Mouse (Mus musculus): Measurements from ENCODE around the gene Elp4. TPM values are rescaled to one million over a fixed set of nuclear protein-coding genes. Genes with fewer than 3 reads are reported as not detected.

Gene Elp4
- total and polyA plus RNA-seq, 3 experiments = 15.8 to 16.0 TPM; not detected in 1

GRCm38 (mm10) chr2:105660874-105661622 is 243.3 kb downstream of the Elp4 start:
- no peaks in the 10 kb centered on the region for H3K9me3 ChIP-seq (replicated peaks; ENCODE audit: insufficient read depth, low read length)
- H3K36me3 ChIP-seq (ENCODE audit: control insufficient read depth in 1 of 2, insufficient read depth in 2 of 2, low read length in 2 of 2) = no peaks in the 10 kb centered on the region
- H3K27me3 ChIP-seq (ENCODE audit: control insufficient read depth in 1 of 2, insufficient read depth in 2 of 2, low read length in 2 of 2) = no peaks in the 10 kb centered on the region; a peak in 2 of 4 replicates
- H3K9ac ChIP-seq (ENCODE audit: control insufficient read depth, low read depth, low read length, poor library complexity, severe bottlenecking) = no peak overlapping the region
- H3K4me1 ChIP-seq (ENCODE audit: control insufficient read depth in 1 of 2, insufficient read depth in 2 of 2, low read length in 2 of 2) = no peaks in the 10 kb centered on the region
- no peak overlapping the region for H3K27ac ChIP-seq (ENCODE audit: control insufficient read depth, low read depth, low read length)
- no peak overlapping the region for H3K4me3 ChIP-seq (ENCODE audit: control insufficient read depth in 1 of 2, insufficient read depth in 1 of 2, low read depth in 2 of 2, low read length in 2 of 2)
- TF ChIP-seq POLR2A (IDR thresholded peaks at IDR 0.05; ENCODE audit: control insufficient read depth in 1 of 2, insufficient read depth in 1 of 2, low read depth in 1 of 2, low read length in 2 of 2, poor library complexity in 1 of 2) = no peak
- TF ChIP-seq ZC3H11A (IDR thresholded peaks at IDR 0.05; ENCODE audit: low read depth, low read length) = no peak
- TF ChIP-seq BHLHE40 (IDR thresholded peaks at IDR 0.05; ENCODE audit: borderline replicate concordance, low read depth, low read length) = no peak
- TF ChIP-seq POLR2AphosphoS2 (IDR thresholded peaks at IDR 0.05; ENCODE audit: low read length) = no peak
- TF ChIP-seq CHD2 (IDR thresholded peaks at IDR 0.05; ENCODE audit: low read length) = no peak
- no peaks in the 10 kb centered on the region for H3K79me2 ChIP-seq (ENCODE audit: control insufficient read depth, insufficient read depth, low read length, poor library complexity)
- no peak for DNase-seq (ENCODE audit: low read depth, low spot score)

GRCm38 (mm10) chr2:105659926-105660873 is 244.2 kb downstream of the Elp4 start:
- Histone ChIP-seq H3K4me1 (ENCODE audit: control insufficient read depth in 1 of 2, insufficient read depth in 2 of 2, low read length in 2 of 2) (no peaks in the 10 kb centered on the region), H3K79me2 (ENCODE audit: control insufficient read depth, insufficient read depth, low read length, poor library complexity) (no peaks in the 10 kb centered on the region), H3K9ac (ENCODE audit: control insufficient read depth, low read depth, low read length, poor library complexity, severe bottlenecking) (no peak overlapping the region), H3K9me3 (replicated peaks; ENCODE audit: insufficient read depth, low read length) (no peaks in the 10 kb centered on the region), H3K27ac (ENCODE audit: control insufficient read depth, low read depth, low read length) (no peak overlapping the region), H3K36me3 (ENCODE audit: control insufficient read depth in 1 of 2, insufficient read depth in 2 of 2, low read length in 2 of 2) (no peaks in the 10 kb centered on the region), H3K4me3 (ENCODE audit: control insufficient read depth in 1 of 2, insufficient read depth in 1 of 2, low read depth in 2 of 2, low read length in 2 of 2) (no peak overlapping the region), H3K27me3 (ENCODE audit: control insufficient read depth in 1 of 2, insufficient read depth in 2 of 2, low read length in 2 of 2) (no peaks in the 10 kb centered on the region; a peak in 2 of 4 replicates)
- DNase-seq (ENCODE audit: low read depth, low spot score) = no peak
- no peak for TF ChIP-seq MEF2A (IDR thresholded peaks at IDR 0.05; ENCODE audit: extremely low read depth, insufficient replicate concordance, low read depth, low read length, poor library complexity, severe bottlenecking)
- no peak for TF ChIP-seq ZMIZ1 (IDR thresholded peaks at IDR 0.05; ENCODE audit: low read depth, low read length)
- TF ChIP-seq ETS1 (IDR thresholded peaks at IDR 0.05; ENCODE audit: low read depth, low read length) = no peak
- no peak for TF ChIP-seq TCF12 (IDR thresholded peaks at IDR 0.05; ENCODE audit: low read depth, low read length)
- TF ChIP-seq RAD21 (IDR thresholded peaks at IDR 0.05; ENCODE audit: low read depth, low read length) = no peak
- no peak for TF ChIP-seq TBP (IDR thresholded peaks at IDR 0.05; ENCODE audit: low read depth, low read length)
- TF ChIP-seq TAL1 (IDR thresholded peaks at IDR 0.05; ENCODE audit: low read length) = no peak
- TF ChIP-seq POLR2A (IDR thresholded peaks at IDR 0.05; ENCODE audit: control insufficient read depth in 1 of 2, insufficient read depth in 1 of 2, low read depth in 1 of 2, low read length in 2 of 2, poor library complexity in 1 of 2) = no peak
- TF ChIP-seq POLR2AphosphoS5 (IDR thresholded peaks at IDR 0.05; ENCODE audit: borderline replicate concordance, low read depth, low read length) = no peak
- TF ChIP-seq MYB (IDR thresholded peaks at IDR 0.05; ENCODE audit: low read depth, low read length) = no peak
- TF ChIP-seq ZNF384 (IDR thresholded peaks at IDR 0.05; ENCODE audit: low read depth, low read length) = no peak
- TF ChIP-seq MAFK (IDR thresholded peaks at IDR 0.05; ENCODE audit: borderline replicate concordance, low read depth, low read length) = no peak
- TF ChIP-seq GABPA (IDR thresholded peaks at IDR 0.05; ENCODE audit: low read depth, low read length) = no peak
- no peak for TF ChIP-seq MXI1 (IDR thresholded peaks at IDR 0.05; ENCODE audit: low read depth, low read length)
- no peak for TF ChIP-seq CHD1 (IDR thresholded peaks at IDR 0.05; ENCODE audit: low read depth, low read length)
- TF ChIP-seq HCFC1 (IDR thresholded peaks at IDR 0.05; ENCODE audit: low read depth, low read length) = no peak
- no peak for TF ChIP-seq KAT2A (conservative IDR thresholded peaks at IDR 0.05; ENCODE audit: low read depth, low read length)
- TF ChIP-seq NRF1 (IDR thresholded peaks at IDR 0.05; ENCODE audit: insufficient read depth, low read depth, low read length, poor library complexity, severe bottlenecking) = no peak
- no peak for TF ChIP-seq EP300 (IDR thresholded peaks at IDR 0.05; ENCODE audit: low read depth in 1 of 2, low read length in 2 of 2)
- no peak for TF ChIP-seq ZC3H11A (IDR thresholded peaks at IDR 0.05; ENCODE audit: low read depth, low read length)

All from MEL (cell line).